Mouse (Mus musculus) T-cell, adult 66 days (primary cell): ENCODE measurements around the gene Tbc1d14. TPM values are rescaled to one million over a fixed set of nuclear protein-coding genes. Genes with fewer than 3 reads are reported as not detected.

Source experiments
- total RNA-seq, 2 experiments: library from RNA; stranded (reverse); gene quantifications; 3 replicates in 1 of 2; 4 replicates in 1 of 2; pipeline ENCODE4 v1.2.4; 2023

Tbc1d14 gene
- total RNA-seq, result 10 to 100 TPM; 67.7 to 73.2 TPM

GRCm38 (mm10) chr5:36593176-36593575, at the start of gene Tbc1d14:
Gene Tbc1d14, minus strand, starts transcription at chr5:36593276.

GRCm38 (mm10) chr5:36484171-36484990, 108.7 kb downstream of the Tbc1d14 start, which contains the start of the genes Tada2b and Ccdc96:
Gene Tada2b, minus strand, starts transcription at chr5:36484285.
Gene Ccdc96, plus strand, starts transcription at chr5:36484588.

DNA sequence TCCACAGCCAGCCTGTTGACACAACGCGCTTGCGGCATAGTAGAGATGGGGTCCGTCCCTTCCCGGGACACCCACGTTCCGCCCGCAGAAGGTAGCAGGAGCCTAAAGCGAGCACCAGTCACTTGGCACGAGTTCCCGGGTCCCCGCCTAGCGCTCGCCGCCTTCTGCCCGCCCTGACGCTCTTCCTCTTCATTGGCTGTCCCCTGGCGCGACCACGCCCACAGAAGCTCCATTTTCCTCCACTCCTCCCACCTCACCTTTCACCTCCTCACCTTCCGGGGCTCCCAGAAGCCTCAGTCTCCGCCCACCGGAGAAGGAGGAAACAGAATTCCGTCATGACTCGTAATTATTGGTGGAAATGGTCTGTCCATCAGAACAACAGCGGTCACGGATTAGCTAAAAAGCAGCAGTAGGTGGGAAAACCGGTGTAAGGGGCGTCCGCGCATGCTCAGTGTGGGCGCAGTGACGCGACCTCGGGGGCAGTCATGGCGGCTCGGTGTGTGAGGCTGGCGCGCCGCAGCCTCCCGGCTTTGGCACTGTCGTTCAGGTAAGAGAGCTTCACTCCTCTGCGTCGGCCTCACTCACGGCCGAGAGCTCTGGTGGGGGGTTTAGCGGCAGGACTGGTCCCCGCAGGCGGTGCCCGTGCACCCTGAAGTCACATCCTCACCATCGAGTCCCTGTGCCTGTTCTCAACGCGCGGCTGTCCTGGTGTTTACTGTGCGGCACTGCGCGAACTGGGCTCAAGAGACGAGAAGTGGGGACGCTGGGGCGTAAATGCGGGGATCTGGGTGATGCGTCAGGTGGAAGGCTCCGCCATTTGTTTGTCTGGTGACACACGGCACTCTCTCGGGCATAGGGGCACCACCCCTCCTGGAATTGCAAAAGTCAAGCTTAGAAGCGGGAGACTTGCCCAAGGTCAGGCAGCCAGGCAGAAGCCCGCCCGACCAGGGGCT, 128.1 kb downstream of the Tbc1d14 start, which contains the start of gene Grpel1:
Gene Grpel1 (plus strand): TSS at position 290 of the 953 bp plus-strand sequence.

Other genes with a start within 250 kb of the Tbc1d14 start
- gene Sorcs2, start 195.1 kb downstream of the Tbc1d14 start, total RNA-seq, result 1 to 10 TPM; 4.9 to 5.8 TPM
- 10 to 100 TPM; 29.4 to 29.8 TPM for gene Grpel1, start 128.3 kb downstream of the Tbc1d14 start, total RNA-seq
- gene Tada2b, start 109.0 kb downstream of the Tbc1d14 start, total RNA-seq, result 10 to 100 TPM; 22.4 to 28.4 TPM
- under 1 TPM; 0.20 to 0.27 TPM for gene Ccdc96, start 108.7 kb downstream of the Tbc1d14 start, total RNA-seq
- gene D5Ertd579e, start 102.7 kb upstream of the Tbc1d14 start, total RNA-seq, result 10 to 100 TPM; 37.5 to 40.6 TPM
- 10 to 100 TPM; 26.5 to 30.0 TPM for gene Bloc1s4, start 155.4 kb upstream of the Tbc1d14 start, total RNA-seq
- 100 to 1,000 TPM; 139 to 145 TPM for gene Mrfap1, start 203.5 kb upstream of the Tbc1d14 start, total RNA-seq
- gene Man2b2, start 237.4 kb upstream of the Tbc1d14 start, total RNA-seq, result 10 to 100 TPM; 37.5 to 40.5 TPM